Mouse (Mus musculus) midbrain, embryonic 15.5 days (tissue): ENCODE results near the gene Ak2. TPM values are rescaled to one million over a fixed set of nuclear protein-coding genes. Genes with fewer than 3 reads are reported as not detected.

Experiments used
- ATAC-seq: fragments of 200-750 bp; cut with Nextera tagmentation; replicated peaks from 2 replicates; pipeline ENCODE4 v1.8.0; 2017; ENCODE audit warnings: moderate TSS enrichment
- H3K27ac ChIP-seq: fragments of 300-500 bp; sonication (generic); 2 replicates; pipeline ENCODE4 v1.5.1; 2015; ENCODE audit warnings: mild to moderate bottlenecking, inconsistent platforms
- H3K27me3 ChIP-seq: fragments of 300-500 bp; sonication (generic); replicated peaks from 2 replicates; pipeline ENCODE4 v1.6.1; 2015; ENCODE audit warnings: inconsistent platforms
- H3K36me3 ChIP-seq: fragments of 300-500 bp; sonication (generic); replicated peaks from 2 replicates; pipeline ENCODE4 v1.6.1; 2015; ENCODE audit warnings: inconsistent platforms
- H3K4me1 ChIP-seq: fragments of 300-500 bp; sonication (generic); 2 replicates; pipeline ENCODE4 v1.6.1; 2015; ENCODE audit warnings: inconsistent platforms
- H3K4me2 ChIP-seq: fragments of 300-500 bp; sonication (generic); 2 replicates; pipeline ENCODE4 v1.6.1; 2015; ENCODE audit warnings: inconsistent platforms, mild to moderate bottlenecking, moderate library complexity
- H3K4me3 ChIP-seq: fragments of 300-500 bp; sonication (generic); 2 replicates; pipeline ENCODE4 v1.5.1; 2015; ENCODE audit warnings: mild to moderate bottlenecking, inconsistent platforms
- H3K9ac ChIP-seq: fragments of 300-500 bp; sonication (generic); 2 replicates; pipeline ENCODE4 v1.6.1; 2015; ENCODE audit warnings: mild to moderate bottlenecking, inconsistent platforms
- H3K9me3 ChIP-seq: fragments of 300-500 bp; sonication (generic); 2 replicates; pipeline ENCODE4 v1.6.1; 2016; ENCODE audit warnings: inconsistent platforms
- WGBS: fragments of 180-500 bp; shearing (Covaris S2); methylation state at CpG from one replicate; pipeline ENCODE4 v1.1.7; 2015; ENCODE audit warnings: mixed read lengths; 5-methylcytosine and 5-hydroxymethylcytosine counted together
- polyA plus RNA-seq: library from polyadenylated mRNA; unstranded; fragments of >200 nt; fragmentation: Nextera tagmentation; extraction: Ambion mirVana; gene quantifications from 2 replicates; pipeline ENCODE4 v1.2.1, GENCODE M21; 2015

Gene Ak2
- polyA plus RNA-seq, 1 experiment from 2014 or later, result 82.4 TPM

DNA sequence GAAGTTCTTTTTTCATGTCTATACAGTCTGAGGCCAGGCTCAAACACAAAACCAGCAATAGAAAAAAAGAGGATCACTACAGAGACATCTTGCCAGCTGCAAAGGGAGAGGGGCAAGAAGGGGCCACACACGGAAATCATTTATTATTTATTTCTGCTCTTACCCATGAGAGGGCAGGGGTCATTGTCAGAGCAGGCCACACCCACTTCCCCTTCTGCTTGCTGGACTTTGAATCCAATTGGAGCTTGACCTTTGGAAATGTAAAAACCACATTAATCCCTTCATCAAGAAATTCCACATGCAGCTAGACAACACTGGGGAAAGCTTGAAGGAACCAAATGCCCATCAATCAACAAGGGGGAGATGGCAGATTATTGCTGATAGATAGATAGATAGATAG lies 13.1 kb upstream of the Ak2 start:
- Histone ChIP-seq H3K27me3 (no peaks in the 10 kb centered on the region), H3K27ac (no peak overlapping the region), H3K4me3 (no peak overlapping the region), H3K4me2 (no peak overlapping the region), H3K4me1 (no peaks in the 10 kb centered on the region), H3K9ac (no peak overlapping the region), H3K36me3 (no peaks in the 10 kb centered on the region), H3K9me3 (no peaks in the 10 kb centered on the region)
- WGBS, result 40% methylated on average over 1 of the region's 1 CpGs
- no peak for ATAC-seq

DNA sequence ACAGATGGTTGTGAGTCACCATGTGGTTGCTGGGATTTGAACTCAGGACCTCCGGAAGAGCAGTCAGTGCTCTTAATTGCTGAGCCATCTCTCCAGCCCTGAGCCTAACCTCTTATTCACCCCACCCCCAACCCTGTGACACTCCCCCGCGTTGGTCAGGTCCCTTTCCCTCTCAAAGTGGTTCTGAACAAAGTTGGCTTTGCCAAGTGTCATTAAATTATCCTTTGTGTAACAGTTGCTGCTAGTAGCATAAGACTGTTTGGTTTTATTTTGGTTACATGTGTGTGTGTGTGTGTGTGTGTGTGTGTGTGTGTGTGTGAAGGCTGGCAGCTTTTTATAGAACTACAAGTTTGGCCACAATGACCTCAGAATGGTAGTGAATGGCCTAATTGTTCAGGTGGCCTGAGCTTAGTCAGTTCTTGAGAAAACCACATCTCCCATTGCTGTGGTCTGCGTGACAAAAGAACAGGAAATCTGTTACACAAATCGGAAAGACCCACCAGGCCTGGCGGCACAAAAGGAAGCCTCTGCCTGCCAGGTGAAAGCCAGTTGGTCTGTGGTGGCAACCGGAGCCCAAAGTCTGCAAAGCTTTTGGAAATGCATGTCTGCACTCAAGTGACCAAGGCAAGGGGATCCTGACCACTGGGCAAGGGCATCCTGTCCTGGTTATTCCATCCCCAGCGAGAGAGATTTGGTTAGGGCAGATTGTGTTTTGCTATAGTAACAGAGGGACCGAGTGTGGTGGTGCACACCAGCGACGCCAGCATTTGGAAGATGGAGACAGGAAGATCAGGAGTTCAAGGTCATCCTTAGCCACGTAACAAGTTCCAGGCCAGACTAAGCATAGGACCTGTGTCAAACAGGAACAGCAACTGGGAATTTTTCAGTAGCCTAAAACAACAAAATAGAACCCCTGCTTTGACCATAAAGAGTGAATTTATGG lies 10.6 kb upstream of the Ak2 start:
- H3K27me3 ChIP-seq, result no peaks in the 10 kb centered on the region
- H3K4me3 ChIP-seq, result no peak overlapping the region
- H3K9me3 ChIP-seq, result no peaks in the 10 kb centered on the region
- no peak overlapping the region for H3K9ac ChIP-seq
- ATAC-seq, result no peak
- H3K4me2 ChIP-seq, result no peak overlapping the region
- H3K36me3 ChIP-seq, result no peaks in the 10 kb centered on the region
- 82% methylated on average over 12 of the region's 12 CpGs for WGBS
- H3K27ac ChIP-seq, result no peak overlapping the region
- H3K4me1 ChIP-seq, result no peaks in the 10 kb centered on the region

DNA sequence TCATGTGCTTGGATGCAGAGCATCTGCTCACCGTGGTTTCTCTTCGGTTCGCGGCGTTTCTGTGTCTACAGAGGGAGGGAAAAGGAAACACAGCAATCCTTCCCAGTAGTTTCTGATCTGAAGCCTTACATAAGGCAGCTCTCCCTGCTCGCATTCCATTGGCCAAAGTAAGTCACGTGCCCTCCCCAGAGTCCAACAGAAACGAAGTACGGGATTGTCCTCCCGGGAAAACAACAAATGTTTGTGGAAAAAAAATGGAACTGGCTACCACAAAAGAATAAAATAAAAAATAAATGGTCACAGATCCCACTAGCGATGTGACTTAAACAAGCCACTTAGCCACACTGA lies 10.0 kb upstream of the Ak2 start:
- H3K36me3 ChIP-seq, result no peaks in the 10 kb centered on the region
- H3K4me3 ChIP-seq, result no peak overlapping the region
- H3K27me3 ChIP-seq, result no peaks in the 10 kb centered on the region
- ATAC-seq, result no peak
- 77% methylated on average over 11 of the region's 11 CpGs for WGBS
- no peaks in the 10 kb centered on the region for H3K9me3 ChIP-seq
- no peak overlapping the region for H3K9ac ChIP-seq
- H3K4me2 ChIP-seq, result no peak overlapping the region
- no peak overlapping the region for H3K27ac ChIP-seq
- H3K4me1 ChIP-seq, result no peaks in the 10 kb centered on the region

DNA sequence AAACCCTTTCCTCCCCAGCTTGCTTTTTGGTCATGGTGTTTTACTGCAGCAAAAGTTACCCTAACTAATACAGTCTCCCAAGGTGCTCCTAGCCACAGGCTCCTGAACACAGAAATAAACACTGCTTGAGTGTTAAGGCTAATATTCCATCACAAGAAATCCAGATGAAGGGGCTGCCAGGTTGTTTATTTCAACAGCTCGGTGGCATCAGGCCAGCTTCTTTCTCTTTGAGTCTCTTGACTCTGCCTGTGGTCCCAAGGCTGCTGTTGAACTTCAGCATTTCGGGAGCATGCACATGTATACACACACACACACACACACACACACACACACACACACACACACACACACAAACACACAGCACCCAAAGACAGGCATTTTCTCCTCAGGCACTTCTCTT lies 8.6 kb upstream of the Ak2 start:
- H3K27me3 ChIP-seq, result no peaks in the 10 kb centered on the region
- H3K9me3 ChIP-seq, result no peaks in the 10 kb centered on the region
- H3K36me3 ChIP-seq, result no peaks in the 10 kb centered on the region
- ATAC-seq, result no peak
- H3K4me3 ChIP-seq, result no peak overlapping the region
- no peak overlapping the region for H3K9ac ChIP-seq
- H3K27ac ChIP-seq, result no peak overlapping the region
- WGBS, result 75% methylated on average over 2 of the region's 2 CpGs
- H3K4me2 ChIP-seq, result no peak overlapping the region
- H3K4me1 ChIP-seq, result no peaks in the 10 kb centered on the region

DNA sequence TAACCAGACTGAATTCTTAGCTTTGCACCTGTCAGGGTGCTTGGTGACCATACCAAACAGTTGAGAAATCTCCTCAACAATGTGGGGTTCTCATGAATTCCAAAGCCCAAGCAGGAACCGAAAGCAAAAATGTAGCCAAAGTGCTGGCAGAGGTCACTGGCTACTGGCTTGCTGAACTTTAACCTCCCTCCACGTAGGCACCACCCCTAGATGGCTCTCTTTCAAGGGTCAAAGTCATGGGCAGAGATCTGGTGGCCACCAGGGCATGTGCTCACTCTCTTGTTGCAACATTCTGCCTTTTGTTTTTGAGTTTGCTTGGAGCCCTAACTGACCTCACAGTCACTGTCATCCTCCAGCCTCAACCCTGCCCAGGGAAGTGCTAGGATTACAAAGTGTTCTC lies 8.1 kb upstream of the Ak2 start:
- H3K36me3 ChIP-seq, result no peaks in the 10 kb centered on the region
- 65% methylated on average over 2 of the region's 2 CpGs for WGBS
- H3K4me3 ChIP-seq, result no peak overlapping the region
- no peak overlapping the region for H3K27ac ChIP-seq
- H3K27me3 ChIP-seq, result no peaks in the 10 kb centered on the region
- no peak overlapping the region for H3K4me2 ChIP-seq
- no peak for ATAC-seq
- no peak overlapping the region for H3K9ac ChIP-seq
- no peaks in the 10 kb centered on the region for H3K9me3 ChIP-seq
- H3K4me1 ChIP-seq, result no peaks in the 10 kb centered on the region

DNA sequence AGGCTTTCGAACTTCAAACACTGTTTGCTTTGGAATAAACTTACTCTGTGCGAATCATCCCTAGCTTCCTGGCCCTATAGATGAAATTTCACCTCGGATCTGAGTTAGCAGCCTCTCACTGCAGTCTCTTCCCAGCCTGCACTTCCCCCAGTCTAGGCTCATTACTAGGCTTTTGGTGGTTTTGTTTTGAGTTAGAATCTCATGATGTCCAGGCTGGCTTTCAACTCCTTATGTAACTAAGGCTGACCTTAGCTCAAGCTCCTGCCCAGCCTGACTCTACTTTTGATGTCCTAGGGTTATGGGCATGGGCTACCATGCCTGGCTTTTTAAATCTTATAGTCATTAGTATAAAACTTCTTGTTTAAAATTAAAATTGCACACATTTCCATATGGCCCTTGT lies 7.2 kb upstream of the Ak2 start:
- H3K9me3 ChIP-seq, result no peaks in the 10 kb centered on the region
- no peaks in the 10 kb centered on the region for H3K4me1 ChIP-seq
- H3K4me3 ChIP-seq, result no peak overlapping the region
- no peak overlapping the region for H3K4me2 ChIP-seq
- no peak overlapping the region for H3K27ac ChIP-seq
- WGBS, result 79% methylated on average over 3 of the region's 3 CpGs
- no peaks in the 10 kb centered on the region for H3K27me3 ChIP-seq
- no peak overlapping the region for H3K9ac ChIP-seq
- no peak for ATAC-seq
- H3K36me3 ChIP-seq, result no peaks in the 10 kb centered on the region

DNA sequence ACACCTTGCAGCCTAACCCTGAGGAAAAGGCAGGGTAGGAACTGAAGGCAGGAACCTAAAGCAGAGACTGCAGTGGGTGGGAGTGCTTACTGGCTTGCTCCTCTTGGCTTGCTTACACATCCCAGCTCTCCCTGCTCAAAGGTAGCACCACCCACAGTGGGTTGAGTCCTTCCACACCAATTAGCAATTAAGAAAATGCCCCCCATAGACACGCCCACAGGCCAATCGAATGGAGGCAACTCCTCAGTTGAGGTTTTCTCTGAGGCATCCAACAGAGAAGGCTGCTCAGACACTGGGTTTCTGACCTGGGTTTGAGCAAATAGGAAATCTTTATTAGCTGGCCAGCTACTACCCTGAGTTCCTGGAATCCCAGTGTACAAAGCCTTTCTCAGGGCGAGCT lies 2.8 kb upstream of the Ak2 start:
- H3K9ac ChIP-seq, result no peak overlapping the region
- no peak for ATAC-seq
- H3K27ac ChIP-seq, result no peak overlapping the region
- 53% methylated on average over 3 of the region's 3 CpGs for WGBS
- peaks cover 7% of the 10 kb centered on the region for H3K4me1 ChIP-seq
- no peaks in the 10 kb centered on the region for H3K27me3 ChIP-seq
- H3K36me3 ChIP-seq, result no peaks in the 10 kb centered on the region
- H3K4me2 ChIP-seq, result no peak overlapping the region
- H3K9me3 ChIP-seq, result no peaks in the 10 kb centered on the region
- H3K4me3 ChIP-seq, result no peak overlapping the region

DNA sequence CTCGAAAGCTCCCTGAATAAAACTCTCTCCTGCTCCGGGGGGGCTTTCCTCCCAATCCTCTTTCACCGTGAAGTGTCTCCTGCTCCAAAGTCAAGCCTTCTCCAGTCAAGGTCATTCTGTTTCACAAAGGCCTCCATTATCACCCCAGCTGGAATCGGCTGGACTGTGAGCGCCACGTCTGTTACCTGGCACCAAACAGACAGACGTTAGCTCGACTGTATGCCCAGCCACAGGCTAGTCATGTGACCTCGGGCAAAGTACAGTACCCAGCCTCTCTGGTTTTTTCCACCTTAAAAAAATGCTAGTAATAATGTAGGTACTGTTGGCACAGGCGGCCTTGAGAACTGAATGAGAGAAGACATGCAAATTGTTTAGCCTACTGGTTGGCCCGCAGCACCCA lies 2.1 kb upstream of the Ak2 start:
- WGBS, result 50% methylated on average over 11 of the region's 11 CpGs
- H3K27me3 ChIP-seq, result no peaks in the 10 kb centered on the region
- no peak overlapping the region for H3K4me3 ChIP-seq

DNA sequence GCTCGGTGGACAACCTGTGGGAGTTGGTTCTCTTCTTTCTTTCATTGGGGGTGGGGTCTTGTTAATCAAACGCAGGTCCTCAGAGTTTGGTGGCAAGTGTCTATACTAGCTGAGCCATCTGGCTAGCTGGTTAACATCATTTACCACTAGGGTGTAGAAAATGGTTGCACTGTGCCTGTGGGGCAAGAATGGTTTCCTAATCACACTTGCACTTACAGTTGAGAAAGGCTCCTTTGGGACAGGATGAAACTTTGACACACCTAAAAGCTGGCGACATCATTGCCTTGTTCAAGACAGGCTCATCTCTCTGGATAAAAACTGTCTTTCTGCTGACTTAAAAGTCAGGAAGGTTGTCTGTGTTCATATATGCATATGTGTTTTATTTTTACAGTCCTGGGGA lies 418 bp downstream of the Ak2 start:
- ATAC-seq, result no peak
- no peak overlapping the region for H3K27ac ChIP-seq
- no peaks in the 10 kb centered on the region for H3K36me3 ChIP-seq
- H3K4me2 ChIP-seq, result no peak overlapping the region
- H3K4me3 ChIP-seq, result no peak overlapping the region
- no peak overlapping the region for H3K9ac ChIP-seq
- H3K27me3 ChIP-seq, result no peaks in the 10 kb centered on the region
- WGBS, result 91% methylated on average over 3 of the region's 3 CpGs
- peaks cover 18% of the 10 kb centered on the region for H3K4me1 ChIP-seq
- H3K9me3 ChIP-seq, result no peaks in the 10 kb centered on the region

More for the DNA sequence above, 2.1 kb upstream of the Ak2 start:
- no peak overlapping the region for H3K27ac ChIP-seq
- H3K36me3 ChIP-seq, result no peaks in the 10 kb centered on the region
- H3K9me3 ChIP-seq, result no peaks in the 10 kb centered on the region
- H3K4me1 ChIP-seq, result peaks cover 14% of the 10 kb centered on the region
- ATAC-seq, result no peak
- no peak overlapping the region for H3K4me2 ChIP-seq
- H3K9ac ChIP-seq, result no peak overlapping the region

DNA sequence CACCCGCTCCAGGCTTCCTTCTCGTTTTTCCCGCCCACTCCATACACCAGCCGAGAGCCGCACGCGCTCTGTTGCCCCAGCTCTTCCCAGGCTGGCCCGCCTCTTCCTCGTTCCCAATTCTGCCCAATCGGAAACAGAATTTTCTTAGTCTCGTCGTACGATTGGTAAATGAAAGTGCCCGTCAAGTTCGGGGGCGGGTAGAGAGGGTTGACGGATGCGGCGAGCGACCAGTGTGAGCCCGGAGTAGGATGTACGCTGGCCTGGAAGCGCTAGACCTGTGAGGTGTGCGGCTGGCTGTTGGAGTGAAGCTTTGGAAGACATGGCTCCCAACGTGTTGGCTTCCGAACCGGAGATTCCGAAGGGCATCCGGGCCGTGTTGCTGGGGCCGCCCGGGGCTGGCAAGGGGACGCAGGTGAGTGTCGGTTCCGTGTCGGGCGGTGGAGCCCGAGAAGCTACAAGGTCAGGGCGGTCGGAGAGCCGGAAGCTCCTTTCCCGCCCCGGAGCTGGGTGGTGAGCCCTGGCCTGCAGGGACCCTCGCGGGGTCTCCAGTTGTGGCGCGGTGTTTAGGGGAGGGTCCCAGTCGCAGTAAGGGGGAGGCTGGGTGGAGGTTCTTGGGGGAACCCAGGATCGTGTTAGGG lies 1.4 kb downstream of the Ak2 start:
- under 1% methylated on average over 49 of the region's 49 CpGs for WGBS
- Histone ChIP-seq H3K9me3 (no peaks in the 10 kb centered on the region), H3K4me3 (peak overlapping the region; percentile 82), H3K4me2 (peak overlapping the region; percentile 86), H3K27ac (peak overlapping the region; percentile 77), H3K4me1 (peaks cover 18% of the 10 kb centered on the region), H3K9ac (peak overlapping the region; percentile 76), H3K27me3 (no peaks in the 10 kb centered on the region), H3K36me3 (no peaks in the 10 kb centered on the region)
- ATAC-seq, result peak; percentile 100

DNA sequence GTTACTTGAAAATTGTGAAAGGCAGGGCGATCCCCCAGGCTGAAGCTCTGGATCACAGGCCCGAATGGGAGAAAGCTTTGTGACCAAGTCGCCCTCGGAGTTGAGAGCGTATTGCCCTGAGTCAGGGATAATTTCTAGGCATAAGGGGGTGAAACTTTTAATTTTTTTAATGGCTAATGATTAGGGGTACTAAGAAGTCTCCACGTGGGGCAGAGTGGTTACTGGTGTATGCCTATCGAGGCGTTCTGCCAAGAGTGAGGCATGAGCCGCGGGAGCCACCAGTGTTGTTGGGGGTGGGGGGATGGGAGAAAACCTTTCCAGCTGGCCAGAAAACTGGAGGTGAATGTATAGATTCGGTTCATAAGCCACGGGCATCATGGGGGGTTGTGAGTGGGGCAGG lies 1.9 kb downstream of the Ak2 start:
- H3K36me3 ChIP-seq, result no peaks in the 10 kb centered on the region
- no peak for ATAC-seq
- peaks cover 18% of the 10 kb centered on the region for H3K4me1 ChIP-seq
- H3K9ac ChIP-seq, result peak overlapping the region; percentile 76
- H3K4me3 ChIP-seq, result peak overlapping the region; percentile 82
- H3K27me3 ChIP-seq, result no peaks in the 10 kb centered on the region
- H3K27ac ChIP-seq, result peak overlapping the region; percentile 77
- no peaks in the 10 kb centered on the region for H3K9me3 ChIP-seq
- 2% methylated on average over 12 of the region's 12 CpGs for WGBS
- H3K4me2 ChIP-seq, result peak overlapping the region; percentile 86

DNA sequence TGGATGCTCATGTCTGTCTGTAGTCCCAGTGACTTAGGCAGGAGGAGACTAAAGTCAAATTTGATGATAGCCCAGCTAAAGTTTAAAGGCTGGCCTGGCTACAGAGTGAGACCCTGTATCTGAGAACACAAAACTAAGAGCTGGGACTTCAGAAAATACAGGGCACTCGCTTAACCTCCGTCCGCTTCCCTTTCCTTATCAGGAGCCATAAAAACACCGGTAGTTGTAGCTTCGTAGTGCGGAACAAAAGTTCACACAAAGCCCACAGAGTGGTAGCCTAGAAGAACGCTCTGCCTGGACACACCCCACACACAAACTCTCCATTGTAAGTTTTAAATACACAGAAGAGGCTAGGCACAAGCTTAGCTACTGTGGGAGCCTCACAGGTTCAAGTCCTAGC lies 3.5 kb downstream of the Ak2 start:
- Histone ChIP-seq H3K9me3 (no peaks in the 10 kb centered on the region), H3K4me2 (no peak overlapping the region), H3K4me3 (no peak overlapping the region), H3K27ac (no peak overlapping the region), H3K4me1 (peaks cover 18% of the 10 kb centered on the region), H3K27me3 (no peaks in the 10 kb centered on the region), H3K9ac (no peak overlapping the region), H3K36me3 (no peaks in the 10 kb centered on the region)
- 86% methylated on average over 7 of the region's 7 CpGs for WGBS
- no peak for ATAC-seq

DNA sequence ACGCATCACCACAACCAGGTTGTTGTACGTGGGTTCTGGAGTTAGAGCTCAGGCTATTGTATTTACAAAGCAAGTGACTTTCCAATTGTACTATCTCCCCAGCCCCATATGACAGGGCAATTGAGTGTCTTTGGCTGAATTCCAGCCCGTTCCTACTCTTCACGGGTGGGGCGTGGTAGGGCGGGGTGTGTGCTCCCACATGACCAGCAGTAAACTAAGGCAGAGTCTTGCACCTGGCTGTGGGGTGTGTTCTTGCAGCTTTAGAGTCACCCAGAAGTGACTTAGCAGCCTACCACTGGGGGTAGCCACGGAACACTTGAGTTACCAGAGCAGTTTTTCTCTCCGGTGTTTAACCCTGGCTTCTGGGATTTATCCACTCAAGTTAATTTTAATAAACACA lies 5.5 kb downstream of the Ak2 start:
- 0 out of 2 replicates have a peak, but pooled peaks cover 6% of the 10 kb centered on the region for H3K36me3 ChIP-seq
- WGBS, result 83% methylated on average over 8 of the region's 8 CpGs
- H3K27me3 ChIP-seq, result no peaks in the 10 kb centered on the region
- H3K9ac ChIP-seq, result no peak overlapping the region
- ATAC-seq, result no peak
- H3K4me1 ChIP-seq, result peaks cover 18% of the 10 kb centered on the region
- no peak overlapping the region for H3K27ac ChIP-seq
- no peak overlapping the region for H3K4me3 ChIP-seq
- no peak overlapping the region for H3K4me2 ChIP-seq
- H3K9me3 ChIP-seq, result no peaks in the 10 kb centered on the region
